Mouse (Mus musculus) liver, adult 2 months (tissue): Measurements from ENCODE around the gene Heg1.

Experiments
- CTCF ChIP-seq: fragments of 200-500 bp; IDR thresholded peaks from 2 replicates; pipeline ENCODE4 v1.5.1; 2011; ENCODE audit warnings: low read depth, low read length, control low read depth
- POLR2A ChIP-seq: fragments of 200-500 bp; IDR thresholded peaks from 2 replicates; pipeline ENCODE4 v1.6.1; 2011; ENCODE audit warnings: low read length, control low read depth; ENCODE audit not compliant: insufficient read depth; ENCODE audit errors: extremely low read depth

- TF ChIP-seq POLR2A (no peak), CTCF (no peak)
Measured at GRCm38 (mm10) chr16:33687724-33688123, 3.6 kb downstream of the Heg1 start.
